Mouse (Mus musculus) neural tube, embryonic 13.5 days (tissue): ENCODE measurements around the gene Slc31a2. TPM values are rescaled to one million over a fixed set of nuclear protein-coding genes. Genes with fewer than 3 reads are reported as not detected.

Experiments used
- ATAC-seq: fragments of 200-750 bp; cut with Nextera tagmentation; 2 replicates; pipeline ENCODE4 v1.8.0; 2017; ENCODE audit warnings: low read depth, mild to moderate bottlenecking, moderate TSS enrichment, moderate library complexity
- H3K27ac ChIP-seq: fragments of 300-500 bp; sonication (generic); replicated peaks from 2 replicates; pipeline ENCODE4 v1.5.1; 2015; ENCODE audit warnings: moderate library complexity, mild to moderate bottlenecking, inconsistent platforms
- H3K27me3 ChIP-seq: fragments of 300-500 bp; sonication (generic); 2 replicates; pipeline ENCODE4 v1.6.1; 2015; ENCODE audit warnings: mild to moderate bottlenecking, inconsistent platforms
- H3K36me3 ChIP-seq: fragments of 300-500 bp; sonication (generic); 2 replicates; pipeline ENCODE4 v1.6.1; 2015; ENCODE audit warnings: mild to moderate bottlenecking, inconsistent platforms
- H3K4me1 ChIP-seq: fragments of 300-500 bp; sonication (generic); replicated peaks from 2 replicates; pipeline ENCODE4 v1.6.1; 2015; ENCODE audit warnings: inconsistent platforms
- H3K4me2 ChIP-seq: fragments of 300-500 bp; sonication (generic); 2 replicates; pipeline ENCODE4 v1.6.1; 2015; ENCODE audit warnings: inconsistent platforms, mild to moderate bottlenecking, moderate library complexity
- H3K4me3 ChIP-seq: fragments of 300-500 bp; sonication (generic); 2 replicates; pipeline ENCODE4 v1.5.1; 2015; ENCODE audit warnings: mild to moderate bottlenecking, inconsistent platforms
- H3K9ac ChIP-seq: fragments of 300-500 bp; sonication (generic); 2 replicates; pipeline ENCODE4 v1.6.1; 2015; ENCODE audit warnings: moderate library complexity, mild to moderate bottlenecking, inconsistent platforms
- H3K9me3 ChIP-seq: fragments of 300-500 bp; sonication (generic); 2 replicates; pipeline ENCODE4 v1.6.1; 2016; ENCODE audit warnings: inconsistent platforms
- WGBS: fragments of 180-500 bp; shearing (Covaris S2); methylation state at CpG from one replicate; pipeline ENCODE4 v1.1.7; 2015; 5-methylcytosine and 5-hydroxymethylcytosine counted together
- polyA plus RNA-seq: library from polyadenylated mRNA; unstranded; fragments of >200 nt; fragmentation: Nextera tagmentation; extraction: Ambion mirVana; gene quantifications from 2 replicates; pipeline ENCODE4 v1.2.1, GENCODE M21; 2015

The Slc31a2 gene
- polyA plus RNA-seq: 17.7 and 18.1 TPM in 2 replicates

GRCm38 (mm10) chr4:62262276-62262675, at the start of gene Slc31a2:
TSS of gene Slc31a2 (plus strand) at chr4:62262562.
- H3K4me3 ChIP-seq: no peak within 1 kb of the TSS
- H3K4me1 ChIP-seq: no peaks in the 10 kb centered on the region
- no peaks in the 10 kb centered on the region for H3K27me3 ChIP-seq
- H3K4me2 ChIP-seq: no peak within 1 kb of the TSS
- H3K36me3 ChIP-seq: no peaks in the 10 kb centered on the region
- H3K9ac ChIP-seq: no peak within 1 kb of the TSS
- no peak for ATAC-seq
- WGBS: 59% methylated on average over 2 of the region's 2 CpGs
- H3K27ac ChIP-seq: no peak within 1 kb of the TSS
- no peaks in the 10 kb centered on the region for H3K9me3 ChIP-seq

- Histone ChIP-seq H3K4me3 (no peak overlapping the region), H3K9me3 (no peaks in the 10 kb centered on the region), H3K4me1 (peaks cover 9% of the 10 kb centered on the region), H3K9ac (no peak overlapping the region), H3K27ac (no peak overlapping the region), H3K36me3 (no peaks in the 10 kb centered on the region), H3K4me2 (no peak overlapping the region), H3K27me3 (no peaks in the 10 kb centered on the region)
- 71% methylated on average over 2 of the region's 2 CpGs for WGBS
- no peak for ATAC-seq
Measured at GRCm38 (mm10) chr4:62213490-62213889, 48.9 kb upstream of the Slc31a2 start.

GRCm38 (mm10) chr4:62228391-62228790, 34.0 kb upstream of the Slc31a2 start:
- WGBS: 45% methylated on average over 10 of the region's 10 CpGs
- 0 out of 2 replicates have a peak, but pooled peaks have one; percentile 32 for ATAC-seq
- H3K4me1 ChIP-seq: no peaks in the 10 kb centered on the region

GRCm38 (mm10) chr4:62229448-62229847, 32.9 kb upstream of the Slc31a2 start:
- no peaks in the 10 kb centered on the region for H3K4me1 ChIP-seq
- WGBS: 89% methylated on average over 7 of the region's 7 CpGs
- H3K36me3 ChIP-seq: no peaks in the 10 kb centered on the region
- H3K9me3 ChIP-seq: no peaks in the 10 kb centered on the region
- H3K9ac ChIP-seq: no peak overlapping the region
- H3K27ac ChIP-seq: no peak overlapping the region
- no peaks in the 10 kb centered on the region for H3K27me3 ChIP-seq
- no peak for ATAC-seq
- no peak overlapping the region for H3K4me2 ChIP-seq
- no peak overlapping the region for H3K4me3 ChIP-seq

More at GRCm38 (mm10) chr4:62228391-62228790, 34.0 kb upstream of the Slc31a2 start:
- no peaks in the 10 kb centered on the region for H3K36me3 ChIP-seq
- no peak overlapping the region for H3K9ac ChIP-seq
- H3K4me2 ChIP-seq: no peak overlapping the region
- H3K4me3 ChIP-seq: no peak overlapping the region
- no peaks in the 10 kb centered on the region for H3K27me3 ChIP-seq
- no peak overlapping the region for H3K27ac ChIP-seq
- no peaks in the 10 kb centered on the region for H3K9me3 ChIP-seq

GRCm38 (mm10) chr4:62230153-62230552, 32.2 kb upstream of the Slc31a2 start:
- Histone ChIP-seq H3K4me1 (no peaks in the 10 kb centered on the region), H3K27ac (no peak overlapping the region), H3K4me3 (no peak overlapping the region), H3K9ac (no peak overlapping the region), H3K4me2 (no peak overlapping the region), H3K9me3 (no peaks in the 10 kb centered on the region), H3K36me3 (no peaks in the 10 kb centered on the region), H3K27me3 (no peaks in the 10 kb centered on the region)
- 76% methylated on average over 1 of the region's 1 CpGs for WGBS
- ATAC-seq: no peak

- ATAC-seq: no peak
- H3K9me3 ChIP-seq: no peaks in the 10 kb centered on the region
Measured at GRCm38 (mm10) chr4:62230769-62231168, 31.6 kb upstream of the Slc31a2 start, which contains the start of gene Zfp37. TSS of gene Zfp37 (minus strand) at chr4:62231047.

GRCm38 (mm10) chr4:62240586-62240985, 21.8 kb upstream of the Slc31a2 start:
- Histone ChIP-seq H3K4me3 (no peak overlapping the region), H3K9ac (no peak overlapping the region), H3K27me3 (no peaks in the 10 kb centered on the region), H3K9me3 (no peaks in the 10 kb centered on the region), H3K36me3 (no peaks in the 10 kb centered on the region), H3K4me2 (no peak overlapping the region), H3K27ac (no peak overlapping the region), H3K4me1 (no peaks in the 10 kb centered on the region)
- WGBS: 64% methylated on average over 6 of the region's 6 CpGs
- ATAC-seq: no peak

More at GRCm38 (mm10) chr4:62230769-62231168, 31.6 kb upstream of the Slc31a2 start, which contains the start of gene Zfp37:
- WGBS: 73% methylated on average over 13 of the region's 13 CpGs
- no peaks in the 10 kb centered on the region for H3K4me1 ChIP-seq
- H3K9ac ChIP-seq: no peak within 1 kb of the TSS
- H3K4me3 ChIP-seq: no peak within 1 kb of the TSS
- H3K27me3 ChIP-seq: no peaks in the 10 kb centered on the region
- H3K27ac ChIP-seq: no peak within 1 kb of the TSS
- H3K36me3 ChIP-seq: no peaks in the 10 kb centered on the region
- no peak within 1 kb of the TSS for H3K4me2 ChIP-seq

- no peak overlapping the region for H3K9ac ChIP-seq
- no peak overlapping the region for H3K4me3 ChIP-seq
- H3K9me3 ChIP-seq: no peaks in the 10 kb centered on the region
- no peaks in the 10 kb centered on the region for H3K36me3 ChIP-seq
- 41% methylated on average over 4 of the region's 4 CpGs for WGBS
- no peaks in the 10 kb centered on the region for H3K27me3 ChIP-seq
- no peak for ATAC-seq
- no peak overlapping the region for H3K4me2 ChIP-seq
- no peaks in the 10 kb centered on the region for H3K4me1 ChIP-seq
- H3K27ac ChIP-seq: no peak overlapping the region
Measured at GRCm38 (mm10) chr4:62248328-62248727, 14.0 kb upstream of the Slc31a2 start.

- no peaks in the 10 kb centered on the region for H3K27me3 ChIP-seq
- no peak overlapping the region for H3K27ac ChIP-seq
- H3K4me3 ChIP-seq: no peak overlapping the region
- H3K36me3 ChIP-seq: no peaks in the 10 kb centered on the region
- H3K9me3 ChIP-seq: no peaks in the 10 kb centered on the region
- no peaks in the 10 kb centered on the region for H3K4me1 ChIP-seq
- 35% methylated on average over 3 of the region's 3 CpGs for WGBS
- no peak overlapping the region for H3K9ac ChIP-seq
- no peak for ATAC-seq
- H3K4me2 ChIP-seq: no peak overlapping the region
Measured at GRCm38 (mm10) chr4:62250896-62251544, 11.3 kb upstream of the Slc31a2 start.

GRCm38 (mm10) chr4:62251776-62252175, 10.6 kb upstream of the Slc31a2 start:
- no peak overlapping the region for H3K4me3 ChIP-seq
- H3K27ac ChIP-seq: no peak overlapping the region
- H3K27me3 ChIP-seq: no peaks in the 10 kb centered on the region
- H3K36me3 ChIP-seq: no peaks in the 10 kb centered on the region
- H3K9ac ChIP-seq: no peak overlapping the region
- no peaks in the 10 kb centered on the region for H3K4me1 ChIP-seq
- H3K4me2 ChIP-seq: no peak overlapping the region
- WGBS: 89% methylated on average over 4 of the region's 4 CpGs
- no peaks in the 10 kb centered on the region for H3K9me3 ChIP-seq
- no peak for ATAC-seq

- Histone ChIP-seq H3K27ac (no peak overlapping the region), H3K4me1 (no peaks in the 10 kb centered on the region), H3K9ac (no peak overlapping the region), H3K9me3 (no peaks in the 10 kb centered on the region), H3K4me3 (no peak overlapping the region), H3K36me3 (no peaks in the 10 kb centered on the region), H3K27me3 (no peaks in the 10 kb centered on the region), H3K4me2 (no peak overlapping the region)
- 71% methylated on average over 8 of the region's 8 CpGs for WGBS
- ATAC-seq: no peak
Measured at GRCm38 (mm10) chr4:62254551-62254950, 7.8 kb upstream of the Slc31a2 start.

GRCm38 (mm10) chr4:62256931-62257330, 5.4 kb upstream of the Slc31a2 start:
- Histone ChIP-seq H3K9me3 (no peaks in the 10 kb centered on the region), H3K27me3 (no peaks in the 10 kb centered on the region), H3K27ac (no peak overlapping the region), H3K4me3 (no peak overlapping the region), H3K4me2 (no peak overlapping the region), H3K9ac (no peak overlapping the region), H3K4me1 (no peaks in the 10 kb centered on the region), H3K36me3 (no peaks in the 10 kb centered on the region)
- no peak for ATAC-seq
- 36% methylated on average over 8 of the region's 8 CpGs for WGBS
